Mouse (Mus musculus) E14TG2a.4 (cell line): Measurements from ENCODE around the gene Gramd1b.

ENCODE experiments used
- H3K27me3 ChIP-seq: 2 replicates; pipeline ENCODE4 v1.6.1; 2014; ENCODE audit warnings: low read length, control low read depth; ENCODE audit not compliant: insufficient read depth
- H3K36me3 ChIP-seq: 2 replicates; pipeline ENCODE4 v1.6.1; 2014; ENCODE audit warnings: low read length, control low read depth; ENCODE audit not compliant: insufficient read depth
- H3K4me1 ChIP-seq: replicated peaks from 2 replicates; pipeline ENCODE4 v1.6.1; 2014; ENCODE audit warnings: low read depth, low read length, control low read depth
- H3K4me3 ChIP-seq: replicated peaks from 2 replicates; pipeline ENCODE4 v1.5.1; 2014; ENCODE audit warnings: mild to moderate bottlenecking, low read length
- H3K9me3 ChIP-seq: 2 replicates; pipeline ENCODE4 v1.6.1; 2014; ENCODE audit warnings: low read length, control low read depth
- CTCF ChIP-seq: conservative IDR thresholded peaks from 2 replicates; pipeline ENCODE4 v1.5.1; 2014; ENCODE audit warnings: low read length
- NANOG ChIP-seq: IDR thresholded peaks from 2 replicates; pipeline ENCODE4 v1.6.1; 2014; ENCODE audit warnings: borderline replicate concordance, low read length, mixed read lengths
- POU5F1 ChIP-seq: IDR thresholded peaks from 2 replicates; pipeline ENCODE4 v1.6.1; 2014; ENCODE audit warnings: low read length, borderline replicate concordance

Gramd1b gene

DNA sequence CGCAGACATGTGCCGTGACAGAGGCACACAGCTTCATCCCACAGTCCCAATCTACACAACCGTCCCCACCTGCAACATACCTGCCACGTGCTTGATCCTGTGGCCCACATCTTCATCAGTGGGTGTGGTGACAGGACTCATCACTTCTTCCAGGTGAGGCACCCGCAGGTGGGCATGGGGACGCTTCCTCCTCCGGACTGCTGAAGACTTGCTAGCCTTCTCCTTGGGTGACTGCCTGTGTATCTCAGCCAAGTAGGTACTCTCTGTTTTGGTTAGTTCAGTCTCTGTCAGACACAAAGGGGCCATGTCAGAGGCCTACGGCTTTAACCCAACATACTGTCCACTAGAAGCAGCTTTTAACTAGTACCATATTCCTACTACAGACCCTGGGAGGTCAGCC, 226.9 kb downstream of the Gramd1b start:
- H3K27me3 ChIP-seq, result no peaks in the 10 kb centered on the region
- no peaks in the 10 kb centered on the region for H3K9me3 ChIP-seq
- H3K4me1 ChIP-seq, result peaks cover 6% of the 10 kb centered on the region; the same call in 1 of the 2 replicates
- no peak overlapping the region for H3K4me3 ChIP-seq
- peaks cover 96% of the 10 kb centered on the region for H3K36me3 ChIP-seq
- TF ChIP-seq CTCF (no peak), POU5F1 (no peak), NANOG (no peak)

DNA sequence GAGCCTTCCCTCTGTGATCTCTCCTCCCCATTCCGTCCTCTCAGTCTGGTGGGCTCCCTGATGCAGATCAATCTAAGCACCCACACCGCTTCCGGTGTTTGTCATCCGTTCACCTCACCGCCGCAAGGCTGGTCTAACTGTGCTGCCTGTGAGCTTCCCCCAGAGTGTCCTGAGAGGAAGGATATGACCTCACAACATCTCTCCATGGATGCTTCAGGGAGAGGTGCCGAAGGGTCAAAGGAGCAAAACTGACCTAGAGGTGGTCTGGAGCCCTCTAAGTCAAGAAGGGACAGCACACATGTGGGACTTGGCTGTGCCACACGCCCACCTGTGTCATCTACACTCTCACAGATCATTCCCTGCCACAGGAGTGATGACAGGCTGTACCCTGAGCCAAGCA, 228.8 kb downstream of the Gramd1b start:
- no peak for TF ChIP-seq CTCF
- TF ChIP-seq POU5F1, result no peak
- TF ChIP-seq NANOG, result no peak
- Histone ChIP-seq H3K4me3 (no peak overlapping the region), H3K27me3 (no peaks in the 10 kb centered on the region), H3K36me3 (peaks cover 95% of the 10 kb centered on the region), H3K4me1 (peaks cover 13% of the 10 kb centered on the region), H3K9me3 (no peaks in the 10 kb centered on the region)

DNA sequence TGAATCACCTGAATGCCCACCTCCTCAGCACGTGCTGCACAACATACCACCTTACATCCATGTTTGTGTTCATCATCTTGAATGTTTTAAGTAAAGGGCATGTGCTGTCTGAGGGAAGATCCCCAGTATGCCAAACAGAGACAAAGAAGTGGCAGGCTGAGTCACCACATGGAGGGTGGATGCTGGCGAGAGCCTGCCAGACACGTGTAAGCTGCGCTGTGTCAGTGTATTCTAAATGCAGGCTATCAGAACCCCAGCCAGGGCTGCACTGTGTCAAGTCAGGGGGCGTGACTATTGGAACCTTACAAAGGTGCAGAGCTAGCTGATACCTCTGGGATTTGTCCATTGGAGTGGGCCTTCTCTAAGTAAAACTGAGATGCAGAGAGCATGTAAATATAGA, 229.7 kb downstream of the Gramd1b start:
- no peak overlapping the region for H3K4me3 ChIP-seq
- no peaks in the 10 kb centered on the region for H3K27me3 ChIP-seq
- TF ChIP-seq NANOG (no peak), POU5F1 (no peak), CTCF (no peak)
- H3K9me3 ChIP-seq, result no peaks in the 10 kb centered on the region
- H3K36me3 ChIP-seq, result peaks cover 92% of the 10 kb centered on the region
- peaks cover 21% of the 10 kb centered on the region for H3K4me1 ChIP-seq

DNA sequence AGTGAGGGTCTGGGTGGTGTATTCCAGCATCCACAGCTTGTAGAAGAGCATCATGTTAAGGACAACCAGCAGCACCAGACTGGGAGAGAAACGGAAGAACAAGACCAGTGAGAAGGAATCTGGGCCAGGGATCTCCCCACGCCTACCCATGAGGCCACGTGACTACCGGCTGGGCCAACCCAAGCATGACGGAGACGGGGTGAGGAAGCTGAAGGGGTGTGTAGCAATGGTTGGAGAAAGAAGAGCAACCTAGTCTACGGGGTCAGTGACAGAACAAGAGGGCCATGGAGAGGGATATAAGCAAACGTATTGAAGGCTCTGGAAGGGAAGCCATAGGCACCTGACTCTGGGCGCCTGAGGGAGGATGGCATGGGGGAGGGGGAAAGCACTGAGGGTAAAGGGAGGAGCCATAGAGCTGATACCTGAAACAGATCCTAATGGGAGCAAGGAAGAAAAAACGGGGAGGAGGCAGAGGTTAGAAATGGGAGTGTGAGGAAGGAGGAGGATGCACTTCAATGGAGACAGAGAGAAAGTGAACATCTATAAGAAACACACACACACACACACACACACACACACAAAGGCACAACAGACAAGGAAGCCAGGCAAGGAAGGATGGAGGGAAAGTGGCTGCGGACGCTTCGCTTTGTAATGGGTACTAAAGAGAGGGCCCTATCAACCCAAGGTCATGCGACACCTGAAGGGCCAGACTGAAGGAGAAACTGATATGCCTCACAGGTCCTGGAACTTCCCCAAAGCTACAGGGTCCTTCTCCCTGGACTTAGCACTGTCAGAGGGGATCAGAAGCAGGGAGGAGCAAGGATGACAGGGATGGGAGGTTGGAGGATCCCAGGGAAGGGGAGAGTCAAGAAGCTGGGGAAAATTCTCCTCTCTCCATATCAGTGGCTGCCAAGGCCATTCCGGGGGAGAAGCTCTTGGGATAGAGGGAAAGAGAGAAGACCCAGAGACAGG, 230.9 kb downstream of the Gramd1b start:
- no peak for TF ChIP-seq POU5F1
- no peak for TF ChIP-seq NANOG
- no peak for TF ChIP-seq CTCF
- peaks cover 22% of the 10 kb centered on the region for H3K4me1 ChIP-seq
- no peaks in the 10 kb centered on the region for H3K27me3 ChIP-seq
- H3K4me3 ChIP-seq, result no peak overlapping the region
- H3K9me3 ChIP-seq, result no peaks in the 10 kb centered on the region
- H3K36me3 ChIP-seq, result peaks cover 90% of the 10 kb centered on the region

DNA sequence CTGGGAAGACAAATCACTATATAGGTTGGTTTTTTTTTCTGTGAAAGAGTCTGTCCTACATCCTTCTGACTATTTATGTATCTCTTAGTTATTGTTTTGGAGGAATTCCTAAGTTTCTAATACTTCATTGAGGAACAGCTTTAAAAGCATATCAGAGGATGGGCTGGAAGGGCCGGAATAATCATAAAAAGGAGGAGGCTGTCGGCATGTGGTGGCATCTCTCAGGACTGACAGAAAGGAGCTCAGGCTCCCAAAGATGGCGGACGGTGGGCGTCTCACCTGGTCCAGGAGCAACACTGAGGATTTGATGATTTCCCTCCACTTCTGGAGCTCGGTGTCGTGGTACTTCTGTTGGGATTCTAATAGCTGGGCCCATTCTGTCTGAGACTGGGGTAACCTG, 231.9 kb downstream of the Gramd1b start:
- TF ChIP-seq CTCF, result no peak
- no peak for TF ChIP-seq POU5F1
- TF ChIP-seq NANOG, result no peak
- H3K4me3 ChIP-seq, result no peak overlapping the region
- H3K4me1 ChIP-seq, result peaks cover 22% of the 10 kb centered on the region
- H3K27me3 ChIP-seq, result no peaks in the 10 kb centered on the region
- peaks cover 90% of the 10 kb centered on the region for H3K36me3 ChIP-seq
- no peaks in the 10 kb centered on the region for H3K9me3 ChIP-seq

DNA sequence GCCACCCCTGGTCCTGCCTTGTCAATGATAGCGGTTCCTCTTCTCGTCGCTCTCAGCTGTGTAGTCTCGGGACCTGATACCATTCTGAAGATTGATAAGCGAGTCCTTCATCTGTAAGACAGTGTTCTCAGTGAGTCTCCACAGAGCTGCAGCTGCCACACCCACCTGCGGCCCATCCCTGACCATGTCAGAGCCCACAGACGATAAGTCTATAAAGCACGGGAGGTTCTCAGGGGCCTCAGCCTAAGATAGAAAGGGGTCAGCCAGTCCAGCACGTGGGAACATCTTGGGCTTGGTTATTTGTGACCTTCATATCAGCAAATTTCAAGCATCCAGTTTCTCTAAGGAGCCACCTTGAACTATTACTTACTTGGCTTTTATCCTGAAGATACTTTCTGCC, 233.2 kb downstream of the Gramd1b start:
- Histone ChIP-seq H3K36me3 (peaks cover 88% of the 10 kb centered on the region), H3K27me3 (no peaks in the 10 kb centered on the region), H3K4me1 (peaks cover 22% of the 10 kb centered on the region), H3K4me3 (no peak overlapping the region), H3K9me3 (no peaks in the 10 kb centered on the region)
- no peak for TF ChIP-seq NANOG
- TF ChIP-seq CTCF, result no peak
- TF ChIP-seq POU5F1, result no peak

DNA sequence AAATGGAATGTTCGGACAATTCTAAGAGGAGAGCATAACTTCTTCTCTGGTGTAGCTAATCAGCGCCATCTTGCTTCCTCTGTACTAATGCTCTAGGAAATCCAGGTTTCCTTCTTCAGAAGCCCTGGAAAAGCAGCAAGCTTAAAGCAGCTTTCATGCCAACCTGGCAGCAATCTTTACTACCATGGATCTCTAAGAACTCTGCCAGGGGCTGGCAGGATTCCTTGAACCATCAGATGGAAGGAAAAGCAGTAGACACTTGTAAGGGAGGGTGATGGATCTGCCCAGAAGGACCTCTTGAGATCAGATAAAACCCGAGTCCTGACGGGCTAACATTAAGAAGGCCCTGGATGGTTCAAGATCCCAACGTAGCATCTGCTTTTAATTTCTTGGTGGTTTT, 234.9 kb downstream of the Gramd1b start:
- Histone ChIP-seq H3K4me1 (peaks cover 22% of the 10 kb centered on the region), H3K4me3 (no peak overlapping the region), H3K36me3 (peaks cover 70% of the 10 kb centered on the region), H3K27me3 (no peaks in the 10 kb centered on the region), H3K9me3 (no peaks in the 10 kb centered on the region)
- no peak for TF ChIP-seq POU5F1
- TF ChIP-seq CTCF, result no peak
- TF ChIP-seq NANOG, result no peak

DNA sequence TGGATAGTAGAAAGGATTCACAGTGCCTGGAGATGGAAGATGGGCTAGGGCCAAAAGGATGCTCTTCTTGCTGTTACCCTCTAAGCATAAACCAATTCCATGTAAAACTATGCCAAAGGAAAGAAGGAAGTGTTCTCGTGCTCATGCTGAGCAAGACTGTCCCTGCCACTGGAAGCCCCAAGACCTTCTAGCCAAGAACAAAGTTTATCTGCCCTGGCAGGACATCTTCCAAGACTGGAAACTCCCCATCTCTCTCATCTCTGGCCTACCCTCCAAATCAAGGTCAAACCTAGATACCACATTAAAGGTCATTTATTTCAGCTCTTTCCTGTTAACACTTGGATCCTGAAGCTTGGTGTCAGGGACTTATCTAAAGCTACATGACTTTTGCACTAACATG, 236.3 kb downstream of the Gramd1b start:
- Histone ChIP-seq H3K27me3 (no peaks in the 10 kb centered on the region), H3K9me3 (no peaks in the 10 kb centered on the region), H3K4me3 (no peak overlapping the region), H3K4me1 (peaks cover 16% of the 10 kb centered on the region), H3K36me3 (peaks cover 57% of the 10 kb centered on the region)
- TF ChIP-seq NANOG (no peak), CTCF (no peak), POU5F1 (no peak)
